Comparison of ENCODE assay signal across 14 mouse cellular contexts in the genomic region with DNA sequence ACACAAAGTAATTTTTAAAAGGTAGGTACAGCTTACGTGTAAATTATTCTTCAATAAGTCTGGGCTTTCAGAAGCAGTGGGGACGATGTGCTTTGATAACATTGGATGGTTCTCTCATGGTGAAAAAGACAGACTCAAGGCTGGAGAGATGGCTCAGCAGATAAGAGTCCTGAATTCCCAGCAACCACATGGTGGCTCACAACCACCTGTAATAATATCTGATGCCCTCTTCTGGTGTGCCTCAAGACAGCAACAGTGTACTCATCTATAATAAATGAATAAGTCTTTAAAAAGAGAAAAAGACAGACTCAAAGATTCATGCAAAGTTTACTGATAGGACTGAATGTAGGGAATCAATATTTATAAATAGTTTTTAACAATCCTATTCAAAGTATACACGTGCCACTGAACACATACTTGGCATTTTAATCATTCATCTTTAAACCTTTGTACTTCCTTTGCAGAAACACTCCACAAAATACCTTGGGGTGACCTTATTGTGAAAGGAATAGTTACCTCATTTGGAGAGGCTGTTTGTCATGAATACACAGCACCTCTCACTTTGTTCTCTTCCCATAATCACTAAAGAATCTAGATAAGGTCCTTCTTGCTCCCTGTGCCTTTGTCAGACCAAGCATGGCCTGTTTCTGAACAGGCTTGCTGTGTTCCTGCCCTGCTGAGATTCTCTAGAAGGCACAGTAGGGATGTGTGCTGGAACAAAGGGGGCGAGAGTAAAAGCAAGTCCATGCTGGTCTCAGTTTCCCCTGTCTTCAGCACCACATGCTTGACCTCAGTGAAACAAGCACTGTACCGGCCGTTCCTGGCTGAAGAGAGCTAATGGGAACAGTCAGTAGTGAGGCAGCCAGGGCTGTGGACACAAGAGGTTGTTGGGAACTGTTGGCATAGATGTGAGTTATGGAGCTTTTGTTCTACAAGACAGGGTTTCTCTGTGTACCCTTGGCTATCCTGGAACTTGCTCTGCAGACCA. TPM values are rescaled to one million over a fixed set of nuclear protein-coding genes. Genes with fewer than 3 reads are reported as not detected.
DNase-seq lines count a peak whose midpoint lies in the region; ATAC-seq and TF ChIP-seq lines count a peak whose summit lies in the region.
"Had no signal": no experiment of that assay in that cellular context is flagged by ENCODE, and none has a peak within 500 bp of the region (broad histone marks: within the 10 kb centered on the region; RNA-seq: fewer than 3 reads in every experiment).

No protein-coding gene starts in this region.

- intact Hi-C loops in heart, adult 2 months (cut with DNase I), result no loop called here
- intact Hi-C loops in heart, postnatal 36 days (cut with DNase I), result no loop called here

- TF ChIP-seq POLR2A in heart, adult 2 months (IDR thresholded peaks at IDR 0.05; ENCODE audit: insufficient read depth, low read depth, low read length), result no peak
- TF ChIP-seq POLR2A in liver, adult 2 months (IDR thresholded peaks at IDR 0.05; ENCODE audit: extremely low read depth, insufficient read depth, low read length), result no peak

- H3K4me3 ChIP-seq in heart, adult 2 months, result no peak overlapping the region
- H3K4me3 ChIP-seq in liver, adult 2 months (ENCODE audit: insufficient read depth, low read depth, low read length), result no peak overlapping the region
- no peak overlapping the region for H3K4me3 ChIP-seq in liver, embryonic 11.5 days (ENCODE audit: low read depth, low read length)
- H3K4me3 ChIP-seq: neural tube, embryonic 15.5 days had no signal

- no peak for ATAC-seq in liver, embryonic 11.5 days (replicated peaks; ENCODE audit: low FRiP score)
- ATAC-seq: liver, postnatal 0 days had no signal

- H3K9me3 ChIP-seq in liver, embryonic 11.5 days (ENCODE audit: control insufficient read depth, low read length), result no peaks in the 10 kb centered on the region
- H3K9me3 ChIP-seq: G1E; neural tube, embryonic 15.5 days had no signal

- no peak for DNase-seq in heart, adult 2 months
- DNase-seq in heart, postnatal 36 days, result no peak
- DNase-seq in liver, adult 2 months (ENCODE audit: extremely low read depth, low read depth, low spot score), result peak; percentile 34
- DNase-seq in liver, embryonic 11.5 days (ENCODE audit: low spot score), result no peak
- DNase-seq in right cerebral cortex, postnatal 25 days, result peak; percentile 1
- no peak for DNase-seq in right cerebral cortex, postnatal 14 days
- no peak for DNase-seq in adipocyte (ENCODE audit: low spot score)
- DNase-seq: cerebellum, postnatal 10 days; kidney, adult 11 months; kidney, postnatal 14 days; layer of hippocampus, adult 9-11 months; liver, postnatal 0 days had no signal

- H3K27ac ChIP-seq in heart, adult 2 months, result no peak overlapping the region
- H3K27ac ChIP-seq in liver, adult 2 months (replicated peaks; ENCODE audit: insufficient read depth, low read depth, low read length), result peak overlapping the region; percentile 5; the same call in 1 of the 2 replicates
- no peak overlapping the region for H3K27ac ChIP-seq in liver, embryonic 11.5 days (ENCODE audit: low read depth, low read length)
- H3K27ac ChIP-seq: neural tube, embryonic 15.5 days had no signal

- H3K4me1 ChIP-seq in heart, adult 2 months (ENCODE audit: control insufficient read depth, insufficient read depth, low read length), result peaks cover 12% of the 10 kb centered on the region
- H3K4me1 ChIP-seq in liver, adult 2 months (ENCODE audit: control insufficient read depth, insufficient read depth, low read length), result peaks cover 10% of the 10 kb centered on the region; the same call in 1 of the 2 replicates
- H3K4me1 ChIP-seq in liver, embryonic 11.5 days (replicated peaks; ENCODE audit: control insufficient read depth, insufficient read depth, low read length), result peaks cover 8% of the 10 kb centered on the region

- H3K9ac ChIP-seq in heart, adult 2 months (ENCODE audit: low read depth, low read length), result no peak overlapping the region
- H3K9ac ChIP-seq in liver, adult 2 months (ENCODE audit: low read depth, low read length), result no peak overlapping the region
- H3K9ac ChIP-seq in liver, embryonic 11.5 days (ENCODE audit: low read depth, low read length), result no peak overlapping the region
- H3K9ac ChIP-seq: liver, postnatal 0 days; neural tube, embryonic 15.5 days had no signal

- H3K79me2 ChIP-seq in heart, adult 2 months (replicated peaks; ENCODE audit: control insufficient read depth, insufficient read depth, low read length), result no peaks in the 10 kb centered on the region
- no peaks in the 10 kb centered on the region; the same call in 1 of the 2 replicates for H3K79me2 ChIP-seq in liver, adult 2 months (ENCODE audit: control insufficient read depth, insufficient read depth, low read length)

- TF ChIP-seq EP300 in heart, adult 2 months (IDR thresholded peaks at IDR 0.05; ENCODE audit: insufficient read depth, low read depth, low read length), result no peak

- no peaks in the 10 kb centered on the region; the same call in 1 of the 2 replicates for H3K36me3 ChIP-seq in heart, adult 2 months (ENCODE audit: control insufficient read depth, insufficient read depth, low read length)
- peaks cover 20% of the 10 kb centered on the region for H3K36me3 ChIP-seq in liver, adult 2 months (ENCODE audit: control insufficient read depth, insufficient read depth, low read length)
- peaks cover 13% of the 10 kb centered on the region for H3K36me3 ChIP-seq in liver, embryonic 11.5 days (ENCODE audit: control insufficient read depth, insufficient read depth, low read length)

- H3K27me3 ChIP-seq in heart, adult 2 months (ENCODE audit: control insufficient read depth, insufficient read depth, low read length), result no peaks in the 10 kb centered on the region
- H3K27me3 ChIP-seq in liver, adult 2 months (ENCODE audit: control insufficient read depth, insufficient read depth, low read length), result no peaks in the 10 kb centered on the region
- no peaks in the 10 kb centered on the region for H3K27me3 ChIP-seq in liver, embryonic 11.5 days (replicated peaks; ENCODE audit: control insufficient read depth, insufficient read depth, low read length)
- H3K27me3 ChIP-seq: neural tube, embryonic 15.5 days had no signal

- WGBS in heart, adult 2 months, result 87% methylated on average over 6 of the region's 6 CpGs
- WGBS in liver, adult 2 months, result 77% methylated on average over 6 of the region's 6 CpGs
- WGBS in liver, embryonic 11.5 days, result 83% methylated on average over 6 of the region's 6 CpGs

- no peak overlapping the region for H3K4me2 ChIP-seq in liver, embryonic 11.5 days
- H3K4me2 ChIP-seq: neural tube, embryonic 15.5 days had no signal

- TF ChIP-seq CTCF in heart, adult 2 months (IDR thresholded peaks at IDR 0.05), result peak; percentile 33
- no peak for TF ChIP-seq CTCF in liver, adult 2 months (IDR thresholded peaks at IDR 0.05; ENCODE audit: low read depth, low read length)

RNA-seq across cellular contexts. Expression of a gene that starts 4.9 kb away (rescaled TPM):
- 10 to 100 TPM; 56.4 to 67.2 TPM for total RNA-seq in heart, adult 2 months (2021)
- 45.8 and 66.5 TPM in 2 replicates for polyA plus RNA-seq in heart, adult 2 months (2012; rRNA removed)
- 10 to 100 TPM; 56.7 to 73.1 TPM for total RNA-seq in heart, postnatal 36 days (2021)
- 37.3 and 40.9 TPM in 2 replicates for total RNA-seq in liver, adult 2 months (2014; rRNA removed)
- polyA plus RNA-seq in liver, adult 2 months (2012; rRNA removed), result 24.9 and 30.0 TPM in 2 replicates
- polyA plus RNA-seq in liver, embryonic 11.5 days (2014; fragmentation: Nextera tagmentation; extraction: Ambion mirVana), result 22.3 and 27.2 TPM in 2 replicates

Comparison
In these comparisons a context has a peak if more than half of its experiments do, and no peak if none do; other contexts are left out.
1. DNase-seq: peak in liver, adult 2 months (single experiment) and right cerebral cortex, postnatal 25 days (single experiment); none in heart, adult 2 months (0 of 2), heart, postnatal 36 days (0 of 2), liver, embryonic 11.5 days (single experiment), right cerebral cortex, postnatal 14 days (single experiment) and adipocyte (single experiment).